Mouse (Mus musculus) c-Kit-positive CD71-positive TER-119-negative erythroid progenitor cells, embryonic 14.5 days (primary cell): Measurements from ENCODE around the gene Alyref.

Source experiments
- DNase-seq: peaks from one replicate; pipeline ENCODE4 v3.0.0-alpha.2; 2013; ENCODE audit warnings: low read depth

Gene Alyref

DNA sequence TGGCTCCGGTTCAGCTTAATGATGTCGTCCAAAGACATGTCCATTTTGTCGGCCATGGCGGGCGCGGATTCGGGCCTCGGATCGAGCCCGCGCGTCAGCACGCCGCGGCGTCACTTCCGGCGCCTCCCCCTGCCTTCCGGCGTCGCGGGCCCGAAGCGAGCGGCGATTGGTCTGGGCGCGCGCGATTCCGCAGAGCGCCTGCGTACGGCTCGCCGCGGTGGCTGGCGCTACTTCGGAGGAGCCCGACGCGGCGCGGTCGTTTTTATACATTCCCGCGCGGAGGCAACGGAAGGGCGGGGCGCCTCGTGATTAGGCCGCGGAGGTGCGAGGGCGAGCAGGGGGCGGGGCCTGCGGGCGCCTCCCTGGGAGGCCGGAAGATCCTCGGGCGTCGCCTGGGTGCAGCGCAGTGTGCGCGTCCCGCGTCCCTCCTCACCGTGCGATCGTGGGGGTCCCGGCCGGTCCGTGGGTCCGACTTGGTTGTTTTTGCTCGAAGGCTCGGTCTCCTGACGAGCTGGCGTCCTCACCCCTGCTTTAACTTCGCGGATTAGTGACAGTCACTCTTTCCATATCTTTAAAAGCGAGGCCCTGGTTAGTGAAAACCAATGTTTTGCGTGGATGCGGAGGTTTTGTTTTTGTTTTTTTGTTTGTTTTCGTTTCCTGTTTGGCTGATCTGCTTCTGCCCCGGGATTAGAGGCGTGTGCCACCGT lies at the start of gene Alyref, which contains the start of gene Anapc11:
Gene Alyref, minus strand, starts transcription at position 83 of the 707 bp plus-strand sequence.
Gene Anapc11, plus strand, starts transcription at position 139 of the 707 bp plus-strand sequence.
- DNase-seq: peak; percentile 92

GRCm38 (mm10) chr11:120647047-120647830 lies 49.1 kb upstream of the Alyref start:
- no peak for DNase-seq

DNA sequence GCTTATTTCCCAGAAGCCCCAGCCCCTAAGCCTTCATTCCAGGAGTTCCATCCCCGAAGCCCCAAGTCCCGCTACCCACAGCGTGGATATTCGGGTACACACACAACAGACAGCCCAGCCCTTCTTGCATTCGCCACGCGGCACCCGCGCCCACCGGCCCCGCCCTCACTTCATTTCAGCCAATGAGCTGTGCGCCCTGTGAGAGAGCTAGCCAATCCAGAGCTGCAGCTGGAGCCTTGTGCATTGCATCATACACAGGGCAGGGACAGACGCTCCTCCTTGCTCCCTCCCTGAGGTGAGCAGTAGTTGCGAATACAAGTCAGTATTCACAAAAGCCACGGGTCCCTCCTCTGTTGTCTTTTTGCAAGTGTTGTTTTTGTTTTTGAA lies 45.4 kb upstream of the Alyref start, which contains the start of gene Pycr1:
Gene Pycr1, minus strand, starts transcription at position 169 of the 387 bp plus-strand sequence.
- DNase-seq: peak; percentile 92

- DNase-seq: no peak
These were observed 44.9 kb upstream of the Alyref start for GRCm38 (mm10) chr11:120642939-120643600.

- DNase-seq: no peak
These were observed 43.7 kb upstream of the Alyref start for GRCm38 (mm10) chr11:120641869-120642268.

- no peak for DNase-seq
These were observed 43.1 kb upstream of the Alyref start for GRCm38 (mm10) chr11:120641255-120641654.

- no peak for DNase-seq
These were observed 36.6 kb upstream of the Alyref start for GRCm38 (mm10) chr11:120634810-120635209.

DNA sequence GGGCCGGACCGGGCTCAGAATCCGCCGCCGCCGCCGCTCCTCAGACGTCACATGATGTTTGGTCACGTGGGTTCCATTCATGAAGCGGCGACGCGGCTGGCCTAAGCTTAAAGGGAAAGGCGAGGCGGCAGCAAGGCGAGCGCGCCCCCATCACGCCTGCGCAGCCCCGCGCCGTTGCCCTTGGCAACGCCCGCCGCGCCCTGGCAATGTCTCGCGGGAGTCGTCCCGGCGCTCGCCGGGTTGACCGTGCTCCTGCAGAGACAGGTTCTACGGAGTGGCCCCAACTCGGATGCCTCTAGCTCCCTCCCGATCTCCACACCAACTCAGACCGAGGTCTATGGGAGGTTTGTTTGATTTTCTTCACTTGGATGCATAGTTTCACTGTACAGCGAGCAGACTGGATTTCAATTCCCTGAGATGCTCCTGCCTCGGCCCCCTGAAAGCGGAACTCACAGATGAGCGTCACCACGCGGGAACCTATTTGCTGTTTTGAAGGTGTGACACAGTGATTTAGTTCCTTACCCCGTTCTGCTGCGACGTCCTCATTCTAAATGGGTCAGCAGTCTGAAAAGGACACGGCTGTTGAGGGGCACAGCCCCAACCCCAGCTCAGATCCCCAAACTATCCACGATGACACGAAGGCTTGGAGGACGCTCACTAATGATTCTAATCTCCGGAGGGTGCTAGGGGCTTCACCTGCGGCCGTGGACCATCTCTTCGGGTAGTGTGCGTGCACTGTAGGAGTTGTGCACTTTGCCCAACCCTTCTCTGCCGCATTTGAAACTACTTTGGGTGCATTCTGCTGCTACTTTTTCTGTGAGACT lies 35.6 kb upstream of the Alyref start, which contains the start of gene Mafg:
Gene Mafg, minus strand, starts transcription at position 81 of the 824 bp plus-strand sequence.
- DNase-seq: peak; percentile 90

DNA sequence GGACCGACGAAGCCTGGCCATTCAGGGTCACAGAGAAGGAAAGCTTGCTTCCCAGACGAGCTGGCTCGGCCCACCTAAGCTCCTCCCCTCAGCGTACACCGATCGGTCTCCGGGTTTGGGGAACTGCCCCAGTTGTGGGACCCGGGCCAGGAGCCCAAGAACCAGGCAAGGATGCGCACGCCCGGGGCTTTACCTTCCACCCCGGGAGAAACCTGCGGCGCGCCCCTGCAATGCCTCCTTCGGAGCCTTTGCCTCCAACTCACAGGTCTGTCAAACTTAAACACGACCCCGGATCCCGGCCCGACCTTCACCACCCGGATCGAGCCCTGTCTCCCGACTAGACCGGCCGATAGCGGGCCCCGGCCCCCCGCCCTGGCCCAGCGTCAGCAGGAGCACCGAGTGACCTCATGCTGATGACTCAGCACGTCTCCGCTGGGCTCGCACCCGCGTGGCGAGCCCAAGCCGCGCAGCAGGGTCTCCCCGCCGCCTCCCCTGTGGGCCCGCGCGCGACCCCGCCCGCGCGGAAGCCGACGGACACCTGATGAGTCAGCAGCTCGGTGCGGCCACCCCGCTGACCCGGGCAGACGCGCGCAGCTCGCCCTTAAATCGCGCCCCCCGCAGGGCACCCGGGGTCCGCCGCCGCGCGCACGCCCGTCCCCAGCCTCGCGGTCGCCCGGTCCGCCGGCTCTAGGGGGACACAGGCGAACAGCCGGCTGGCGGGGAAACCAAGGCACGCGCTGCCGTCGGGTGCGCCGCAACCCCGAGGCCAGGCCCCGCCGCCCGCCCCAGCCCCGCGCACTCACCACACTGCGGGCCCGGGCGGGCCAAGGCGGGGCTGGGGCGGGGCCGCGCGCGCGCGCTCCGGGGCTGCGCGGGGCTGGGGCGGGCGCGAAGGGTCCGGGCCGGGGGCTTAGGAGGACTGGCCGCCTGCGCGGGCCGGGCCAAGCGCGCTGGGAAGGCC lies 34.7 kb upstream of the Alyref start:
- DNase-seq: no peak

GRCm38 (mm10) chr11:120631726-120632448 lies 33.7 kb upstream of the Alyref start:
- DNase-seq: peak; percentile 66

- DNase-seq: no peak
These were observed 32.9 kb upstream of the Alyref start for GRCm38 (mm10) chr11:120630881-120631725.

- DNase-seq: no peak
These were observed 32.3 kb upstream of the Alyref start for GRCm38 (mm10) chr11:120630401-120630871.

- no peak for DNase-seq
These were observed 31.7 kb upstream of the Alyref start for GRCm38 (mm10) chr11:120629911-120630310.

DNA sequence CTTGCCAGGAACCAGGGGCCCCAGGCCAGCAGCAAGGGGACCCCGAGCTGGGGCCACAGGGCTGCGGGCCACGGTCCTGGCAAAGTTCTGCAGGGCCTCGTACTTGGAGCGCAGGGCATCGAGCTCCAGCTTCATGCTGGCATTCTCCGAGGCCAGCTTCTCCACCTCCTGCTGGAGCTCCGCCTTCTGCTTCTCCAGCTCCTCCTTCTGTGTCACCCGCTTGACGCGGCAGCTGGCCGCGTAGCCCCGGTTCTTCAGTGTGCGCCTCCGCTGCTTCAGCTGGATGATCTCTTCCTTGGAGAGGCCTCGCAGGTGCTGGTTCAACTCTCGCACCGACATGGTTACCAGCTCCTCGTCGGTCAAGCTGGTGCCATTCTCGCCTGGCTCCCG lies 31.2 kb upstream of the Alyref start:
- no peak for DNase-seq

DNA sequence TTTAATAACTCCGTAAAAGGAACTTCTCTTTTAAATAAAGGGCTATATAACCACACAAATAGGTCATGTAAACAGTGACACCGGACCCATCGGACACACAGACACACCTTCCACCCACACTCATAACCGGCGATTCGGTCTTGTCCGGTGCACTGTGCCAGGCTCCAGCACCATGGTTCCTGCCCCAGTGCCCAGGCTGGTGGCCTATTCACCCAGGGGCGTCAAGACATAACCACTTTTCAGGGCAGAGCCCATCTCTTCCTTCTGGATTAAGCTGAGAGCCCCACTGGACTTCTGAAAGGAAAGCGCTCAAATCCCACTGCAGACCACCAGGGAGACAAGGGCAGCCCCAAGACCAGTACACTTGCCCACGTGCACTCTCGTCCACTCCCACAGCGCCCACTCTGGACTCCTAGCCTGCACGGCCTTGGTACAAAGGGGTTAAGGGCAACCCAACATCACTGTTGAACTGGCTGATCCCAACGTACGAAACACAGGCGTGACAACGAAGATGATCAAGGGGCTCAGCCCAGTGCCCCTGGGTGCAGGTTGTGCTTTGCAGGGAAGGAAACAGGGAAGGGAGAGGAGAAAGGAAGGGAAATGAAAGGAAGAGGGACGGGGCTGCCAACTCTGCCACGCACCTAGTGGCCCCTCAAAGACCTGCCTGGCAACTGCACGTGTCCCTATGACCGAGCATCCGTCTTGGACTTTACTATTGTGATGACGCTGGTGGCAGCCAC lies 30.6 kb upstream of the Alyref start:
- no peak for DNase-seq

- no peak for DNase-seq
These were observed 29.5 kb upstream of the Alyref start for GRCm38 (mm10) chr11:120627468-120628300.
